Mouse (Mus musculus) left cerebral cortex, postnatal 25 days (tissue): Measurements from ENCODE around the gene Alg12. TPM values are rescaled to one million over a fixed set of nuclear protein-coding genes. Genes with fewer than 3 reads are reported as not detected.
"Not testable (repeated sequence)": the region's sequence is repeated elsewhere in the genome, so short reads cannot be mapped to it uniquely, and the experiment has no call there.

Experiments used
- DNase-seq, 2 experiments: peaks; one replicate each; pipeline ENCODE4 v3.0.0; 2022; ENCODE audit warnings: low spot score in 2 of 2, mixed read lengths in 1 of 2
- intact Hi-C: fragments of 180-260 bp; cut with DNase I; formaldehyde crosslinking; loops from one replicate; pipeline ENCODE4 v1.15.1; 2025
- total RNA-seq, 2 experiments: library from RNA; stranded (reverse); gene quantifications; 2 replicates each; pipeline ENCODE4 v1.2.3; 2021

Alg12 gene
- total RNA-seq, 2 experiments from 2014 or later: 13.2 to 16.6 TPM

GRCm38 (mm10) chr15:88837199-88837932 is 18.2 kb upstream of the Alg12 start:
- intact Hi-C loops: no loop called here
- DNase-seq: peak; percentile 32 to 36

DNA sequence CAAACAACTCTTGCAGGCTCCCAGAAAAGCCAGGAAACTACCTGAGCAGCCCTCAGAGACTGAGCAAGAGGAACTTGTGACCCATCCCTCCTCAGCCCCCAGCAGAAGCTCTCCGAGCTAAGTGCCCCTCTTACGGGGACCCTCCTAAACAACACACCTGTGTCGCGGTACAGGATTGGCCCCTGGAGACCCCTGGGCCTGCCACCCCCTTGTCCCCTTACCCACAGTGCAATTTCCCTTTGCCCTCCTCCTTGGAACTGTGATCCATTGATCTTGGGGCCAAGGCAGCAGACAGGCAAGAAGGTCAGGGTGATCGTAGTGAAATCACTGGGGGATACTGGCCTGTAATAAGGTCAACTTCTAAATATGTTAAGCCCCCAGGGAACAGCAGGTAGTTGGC is 17.5 kb upstream of the Alg12 start:
- intact Hi-C loops: no loop called here
- no peak for DNase-seq

DNA sequence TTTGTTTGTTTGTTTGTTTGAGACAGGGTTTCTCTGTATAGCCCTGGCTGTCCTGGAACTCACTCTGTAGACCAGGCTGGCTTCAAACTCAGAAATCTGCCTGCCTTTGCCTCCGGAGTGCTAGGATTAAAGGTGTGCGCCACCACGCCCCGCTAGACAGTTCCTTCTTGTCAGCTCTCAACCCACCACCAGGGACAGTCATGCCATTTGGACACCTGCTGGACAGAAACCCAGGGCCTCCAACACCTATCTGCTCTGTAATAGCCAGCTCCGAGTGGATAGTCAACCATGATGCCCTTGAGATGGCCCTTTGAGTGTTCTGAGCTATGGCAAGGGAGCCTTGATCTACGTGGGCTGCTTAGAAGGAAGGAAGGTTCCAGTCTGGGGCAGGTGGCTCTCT is 16.9 kb upstream of the Alg12 start:
- DNase-seq: no peak
- intact Hi-C loops: no loop called here

GRCm38 (mm10) chr15:88832536-88832935 is 13.4 kb upstream of the Alg12 start:
- intact Hi-C loops: no loop called here
- DNase-seq: no peak

DNA sequence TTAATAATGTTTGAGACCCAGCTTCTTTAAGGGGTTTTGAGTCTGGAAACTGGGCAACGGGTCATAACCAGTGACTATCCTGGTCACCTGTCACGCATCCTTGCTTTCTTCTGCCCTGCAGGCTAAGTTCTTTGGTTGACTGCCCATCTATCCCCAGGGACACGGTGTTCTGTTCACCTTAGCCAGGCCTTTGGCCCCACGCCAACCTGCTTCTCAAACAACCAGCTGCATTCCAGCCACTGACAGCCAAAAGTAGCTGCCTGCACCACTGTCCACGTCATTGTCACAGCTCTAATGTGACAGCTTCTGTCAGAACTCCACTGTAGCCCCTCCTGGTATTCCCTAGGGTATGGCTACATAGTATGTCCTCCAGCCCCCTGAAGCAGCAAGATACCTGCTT is 12.4 kb upstream of the Alg12 start:
- intact Hi-C loops: no loop called here
- DNase-seq: no peak

- DNase-seq: no peak
- intact Hi-C loops: no loop called here
Observed at GRCm38 (mm10) chr15:88830696-88831095, 11.6 kb upstream of the Alg12 start.

DNA sequence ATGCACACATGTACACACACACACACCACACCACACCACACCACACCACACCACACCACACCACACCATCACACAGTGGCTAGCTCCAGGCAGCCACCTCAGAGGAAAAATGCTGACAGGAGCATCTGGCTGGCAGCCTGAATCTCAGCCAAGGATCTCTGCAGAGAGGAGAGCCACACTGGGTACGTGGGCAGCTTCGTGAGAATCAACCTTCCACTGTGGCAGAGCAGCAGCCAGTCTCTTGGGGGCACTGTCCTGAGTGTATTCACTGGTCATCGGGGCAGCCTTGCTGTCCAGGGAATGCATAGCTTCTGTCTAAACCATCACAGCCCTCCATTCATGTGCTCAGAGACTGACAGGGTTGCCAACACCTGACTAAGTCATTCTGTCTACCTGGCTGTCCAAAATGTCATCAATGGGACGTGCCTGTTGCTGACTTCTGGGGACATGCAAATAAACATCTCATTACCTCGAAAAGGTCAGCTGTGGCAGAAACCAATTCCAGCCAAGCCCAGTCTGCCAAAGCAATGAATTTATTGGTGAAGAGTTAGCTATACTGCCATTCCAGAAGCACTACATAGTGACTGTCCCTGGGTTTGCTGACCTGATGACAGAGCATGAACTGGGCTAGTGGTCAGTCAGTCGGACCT is 10.8 kb upstream of the Alg12 start:
- peak in 1 of 2 experiments; percentile 77 for DNase-seq
- intact Hi-C loops: loop anchor here (5.0 to 10.0 kb wide), 3 partner anchors 32 to 385 kb away; partner anchors contain the start of genes Pim3, Ppp6r2 and Trabd

DNA sequence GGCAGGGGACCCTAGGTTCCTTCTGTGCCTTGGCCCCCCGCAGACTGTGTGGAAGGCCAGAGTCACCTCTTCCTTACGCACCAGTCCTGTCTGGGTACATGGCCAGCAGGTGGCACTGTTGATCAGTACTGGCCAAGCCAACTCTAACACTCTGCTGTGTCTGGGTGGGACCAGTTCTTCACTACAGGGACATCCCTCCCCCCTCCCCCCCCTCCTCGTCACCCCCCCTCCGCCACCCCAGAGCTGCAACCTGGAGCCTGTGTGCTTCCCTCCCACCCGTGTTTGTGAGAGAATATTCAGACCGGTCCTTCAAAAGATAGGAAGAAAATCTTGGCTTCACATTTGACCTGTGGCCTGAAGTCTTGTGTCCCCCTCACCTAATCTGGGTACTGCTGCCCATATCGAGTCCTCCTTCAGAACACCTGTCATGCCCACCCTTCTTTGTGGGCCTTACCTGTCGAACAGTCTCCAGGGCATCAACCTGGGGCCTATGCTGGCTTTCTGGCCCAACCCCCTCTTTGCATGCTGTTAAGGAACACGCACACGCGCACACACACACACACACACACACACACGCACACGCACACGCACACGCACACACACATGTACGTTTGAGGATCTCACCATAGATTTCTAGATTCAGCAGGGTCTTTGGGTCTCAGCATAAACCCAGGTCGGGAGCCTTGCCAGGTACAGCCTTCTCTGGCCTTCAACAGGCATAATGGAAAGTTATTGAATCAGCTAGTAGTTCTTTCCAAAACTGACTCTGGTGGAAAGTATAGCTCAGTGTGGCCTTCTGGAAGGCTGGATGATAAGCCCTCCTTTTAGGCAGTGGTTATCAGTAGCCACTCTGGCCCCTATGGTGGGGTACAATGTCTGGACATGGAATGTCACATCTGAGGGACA is 9.9 kb upstream of the Alg12 start:
- peak; percentile 84 to 86 for DNase-seq

GRCm38 (mm10) chr15:88827991-88828799 is 9.1 kb upstream of the Alg12 start:
- no peak for DNase-seq
- intact Hi-C loops: loop anchor here (1.0 to 10.0 kb wide), 5 partner anchors 34 to 387 kb away; partner anchors contain the start of genes Pim3, Ppp6r2 and Trabd

More for the DNA sequence above, 9.9 kb upstream of the Alg12 start:
- intact Hi-C loops: loop anchor here (1.0 to 10.0 kb wide), 5 partner anchors 33 to 386 kb away; partner anchors contain the start of genes Pim3, Ppp6r2 and Trabd

- no peak for DNase-seq
- intact Hi-C loops: loop anchor here (5.0 to 10.0 kb wide), 3 partner anchors 35 to 387 kb away; partner anchors contain the start of genes Pim3, Ppp6r2 and Trabd
Observed at GRCm38 (mm10) chr15:88827466-88827865, 8.3 kb upstream of the Alg12 start.

- no peak for DNase-seq
- intact Hi-C loops: loop anchor here (10.0 kb wide), 1 partner anchor 391 kb away; the partner anchor contains the start of gene Ppp6r2
Observed at GRCm38 (mm10) chr15:88823376-88823775, 4.3 kb upstream of the Alg12 start.

- DNase-seq: no peak
- intact Hi-C loops: loop anchor here (10.0 kb wide), 1 partner anchor 392 kb away; the partner anchor contains the start of gene Ppp6r2
Observed at GRCm38 (mm10) chr15:88822513-88822912, 3.4 kb upstream of the Alg12 start.

DNA sequence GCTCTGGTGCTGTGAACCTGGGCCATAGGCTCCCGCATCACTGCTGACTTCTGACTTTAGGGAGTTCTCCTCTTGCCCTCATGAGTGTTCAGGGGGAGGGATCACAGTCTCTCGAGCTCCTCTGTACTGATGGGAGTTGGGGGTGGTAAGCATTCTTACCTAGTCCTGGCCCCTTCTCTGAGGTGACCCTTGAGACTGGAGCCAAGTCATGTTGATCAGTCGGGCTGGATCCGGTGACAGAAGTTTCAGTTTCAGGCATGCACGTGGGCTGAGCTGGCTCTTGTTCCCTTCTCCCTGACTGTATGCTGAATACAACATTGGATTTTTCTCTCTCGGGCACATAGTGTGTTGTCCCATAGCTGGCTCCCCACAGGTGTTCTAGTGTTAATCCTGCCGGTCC is 2.3 kb upstream of the Alg12 start:
- intact Hi-C loops: loop anchor here (10.0 kb wide), 1 partner anchor 393 kb away; the partner anchor contains the start of gene Ppp6r2
- no peak for DNase-seq

DNA sequence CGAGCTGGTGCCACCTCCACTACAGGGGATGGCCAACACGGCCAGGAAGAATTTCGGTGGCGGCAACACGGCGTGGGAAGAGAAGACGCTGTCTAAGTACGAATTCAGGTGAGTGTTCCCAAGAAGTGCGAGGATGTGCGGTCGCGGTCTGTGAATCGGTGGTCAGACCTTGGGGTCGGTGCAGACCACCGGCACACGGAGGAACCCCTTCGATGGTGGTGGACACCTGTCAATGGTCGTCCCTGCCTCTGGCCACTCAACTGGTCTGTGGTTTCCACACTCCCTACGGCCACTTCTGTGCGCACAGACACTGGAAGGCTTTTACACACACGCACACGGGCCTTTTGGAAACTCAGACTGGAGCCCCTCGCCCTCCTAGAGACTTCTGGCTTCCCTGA is 787 bp upstream of the Alg12 start:
- no peak for DNase-seq
- intact Hi-C loops: loop anchor here (10.0 kb wide), 1 partner anchor 395 kb away; the partner anchor contains the start of gene Ppp6r2

DNA sequence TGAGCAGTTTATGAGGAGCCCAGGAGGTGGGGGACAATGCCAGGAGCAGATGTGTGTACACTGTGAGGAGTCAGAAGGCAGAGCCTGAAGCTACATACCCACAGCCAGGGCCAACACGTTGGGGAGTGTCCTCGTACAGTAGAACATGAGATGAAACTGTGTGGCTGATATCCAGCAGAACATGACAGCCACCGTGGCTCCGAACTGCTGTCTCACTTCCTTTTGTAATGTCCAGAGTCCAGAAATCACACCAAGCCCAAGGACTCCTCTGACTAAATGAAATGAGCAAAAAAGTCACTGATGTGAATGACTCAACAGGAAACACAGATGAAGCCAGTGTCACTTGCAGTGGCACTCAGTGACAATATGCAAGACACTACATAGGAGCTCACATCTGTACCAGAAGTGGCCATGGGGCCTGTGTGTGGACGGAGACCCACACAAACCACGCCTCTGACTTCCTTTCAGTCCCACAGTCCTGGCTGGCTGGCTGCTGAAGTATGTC is 3.9 kb downstream of the Alg12 start:
- intact Hi-C loops: no loop called here
- no peak for DNase-seq

- intact Hi-C loops: no loop called here
- no peak for DNase-seq
Observed at GRCm38 (mm10) chr15:88814411-88815047, 4.6 kb downstream of the Alg12 start.

DNA sequence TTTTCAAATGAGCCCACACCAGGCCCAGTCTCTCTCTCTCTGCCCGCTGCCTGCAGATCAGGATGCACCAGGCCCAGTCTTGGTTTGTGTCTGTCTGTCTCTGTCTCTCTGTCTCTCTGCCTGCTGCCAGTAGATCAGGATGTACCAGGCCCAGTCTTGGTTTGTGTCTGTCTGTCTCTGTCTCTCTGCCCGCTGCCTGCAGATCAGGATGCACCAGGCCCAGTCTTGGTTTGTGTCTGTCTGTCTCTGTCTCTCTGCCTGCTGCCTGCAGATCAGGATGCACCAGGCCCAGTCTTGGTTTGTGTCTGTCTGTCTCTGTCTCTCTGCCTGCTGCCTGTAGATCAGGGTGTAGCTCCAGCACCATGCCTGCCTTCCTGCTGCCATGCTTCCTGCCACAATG is 5.2 kb downstream of the Alg12 start:
- DNase-seq, intact Hi-C loops: not testable (repeated sequence)

DNA sequence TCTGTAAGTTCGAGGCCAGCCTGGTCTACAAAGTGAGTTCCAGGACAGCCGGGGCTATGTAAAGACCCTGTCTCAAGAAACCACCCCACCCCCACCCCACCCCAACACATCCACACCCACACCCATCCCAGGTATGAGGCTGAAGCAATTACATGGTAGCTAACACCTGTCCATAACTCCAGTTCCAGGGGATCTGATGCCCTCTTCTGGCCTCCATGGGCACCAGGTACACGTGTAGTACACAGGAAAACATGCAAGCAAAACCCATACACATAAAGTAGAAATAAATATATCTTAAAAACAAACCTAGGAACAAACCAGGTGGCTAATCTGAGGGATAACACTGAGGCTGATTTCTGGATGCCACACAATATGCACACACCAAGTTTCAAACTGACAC is 5.9 kb downstream of the Alg12 start:
- intact Hi-C loops: no loop called here
- no peak for DNase-seq
